Mouse (Mus musculus): ENCODE measurements around the gene Prr13. TPM values are rescaled to one million over a fixed set of nuclear protein-coding genes. Genes with fewer than 3 reads are reported as not detected.

Prr13 gene
- 120 and 139 TPM in 2 replicates for polyA plus RNA-seq (2015; fragmentation: Nextera tagmentation; extraction: Ambion mirVana)

DNA sequence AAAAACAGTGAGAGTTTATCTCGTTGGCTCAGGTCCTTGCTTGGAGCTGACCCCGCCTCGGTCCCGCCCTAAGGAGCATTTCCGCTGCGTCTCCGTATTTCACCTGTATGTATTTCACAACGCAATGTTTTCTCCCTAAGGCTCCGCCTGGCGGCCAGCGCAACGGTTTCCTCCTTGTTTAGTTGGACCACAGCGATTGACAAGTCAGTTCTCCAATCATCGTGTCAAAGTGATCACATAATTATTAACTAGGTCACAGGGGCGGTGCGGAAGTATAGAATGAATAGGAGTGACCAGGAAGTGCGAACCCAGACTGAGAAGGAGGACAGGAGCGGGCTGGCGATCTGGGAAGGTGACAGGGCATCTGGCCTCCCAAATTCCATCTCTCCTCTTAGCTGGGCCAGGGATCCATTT lies at the start of gene Prr13:
Prr13 (plus strand) TSS at position 125 of the 414 bp plus-strand sequence.
- peak within 1 kb of the TSS; percentile 70 for H3K4me2 ChIP-seq (ENCODE audit: low read depth, low read length)
- no peaks in the 10 kb centered on the region for H3K27me3 ChIP-seq (ENCODE audit: control insufficient read depth, insufficient read depth, low read depth, low read length)
- H3K4me1 ChIP-seq (ENCODE audit: control insufficient read depth, low read depth, low read length) = peaks cover 40% of the 10 kb centered on the region
- peaks cover 8% of the 10 kb centered on the region; the same call in 1 of the 2 replicates for H3K36me3 ChIP-seq (ENCODE audit: control insufficient read depth, insufficient read depth)
- H3K9ac ChIP-seq (ENCODE audit: low read depth, low read length) = peak within 1 kb of the TSS; percentile 61
- WGBS (ENCODE audit: insufficient replicate concordance) = under 1% methylated on average over 19 of the region's 19 CpGs
- H3K9me3 ChIP-seq (replicated peaks; ENCODE audit: control insufficient read depth, low read length) = no peaks in the 10 kb centered on the region
- peak within 1 kb of the TSS; percentile 91 for H3K27ac ChIP-seq (ENCODE audit: low read length)
- ATAC-seq (ENCODE audit: low read depth) = peak; percentile 80
- H3K4me3 ChIP-seq (ENCODE audit: low read depth, low read length) = peak within 1 kb of the TSS; percentile 61

DNA sequence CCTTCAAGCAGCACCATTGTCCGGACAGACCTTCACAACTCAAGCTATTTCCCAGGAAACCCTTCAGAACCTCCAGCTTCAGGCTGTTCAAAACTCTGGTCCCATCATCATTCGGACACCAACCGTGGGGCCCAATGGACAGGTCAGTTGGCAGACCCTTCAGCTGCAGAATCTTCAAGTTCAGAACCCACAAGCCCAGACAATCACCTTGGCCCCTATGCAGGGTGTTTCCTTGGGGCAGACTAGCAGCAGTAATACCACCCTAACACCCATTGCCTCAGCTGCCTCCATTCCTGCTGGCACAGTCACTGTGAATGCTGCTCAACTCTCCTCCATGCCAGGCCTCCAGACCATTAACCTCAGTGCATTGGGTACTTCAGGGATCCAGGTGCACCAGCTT lies 49.5 kb upstream of the Prr13 start:
- Histone ChIP-seq H3K27me3 (ENCODE audit: control insufficient read depth, insufficient read depth, low read depth, low read length) (no peaks in the 10 kb centered on the region), H3K36me3 (ENCODE audit: control insufficient read depth, insufficient read depth) (peaks cover 52% of the 10 kb centered on the region), H3K9me3 (replicated peaks; ENCODE audit: control insufficient read depth, low read length) (no peaks in the 10 kb centered on the region), H3K4me2 (ENCODE audit: low read depth, low read length) (peak overlapping the region; percentile 44), H3K4me1 (ENCODE audit: control insufficient read depth, low read depth, low read length) (peaks cover 32% of the 10 kb centered on the region), H3K4me3 (ENCODE audit: low read depth, low read length) (peak overlapping the region; percentile 8), H3K9ac (ENCODE audit: low read depth, low read length) (peak overlapping the region; percentile 37), H3K27ac (ENCODE audit: low read length) (no peak overlapping the region; the same call in 1 of the 2 replicates)
- no peak for ATAC-seq (ENCODE audit: low read depth)
- whole genome bisulfite sequencing (ENCODE audit: insufficient replicate concordance) = 89% methylated on average over 3 of the region's 3 CpGs

DNA sequence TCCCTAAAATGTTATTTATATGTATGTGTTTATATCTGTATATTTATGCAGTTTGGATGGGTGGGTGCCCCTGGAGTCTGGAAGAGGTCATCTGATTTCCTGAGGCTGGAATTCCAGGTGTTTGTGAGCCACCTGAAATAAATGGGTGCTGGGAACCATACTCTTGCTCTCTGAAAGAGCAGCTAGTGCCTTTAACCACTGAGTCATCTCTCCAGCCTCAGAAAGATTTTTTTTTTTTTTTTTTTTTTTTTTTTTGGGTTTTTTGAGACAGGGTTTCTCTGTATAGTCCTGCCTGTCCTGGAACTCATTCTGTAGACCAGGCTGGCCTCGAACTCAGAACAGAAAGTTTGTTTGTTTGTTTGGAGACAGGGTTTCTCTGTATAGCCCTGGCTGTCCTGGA lies 47.8 kb upstream of the Prr13 start:
- ATAC-seq (ENCODE audit: low read depth) = no peak

DNA sequence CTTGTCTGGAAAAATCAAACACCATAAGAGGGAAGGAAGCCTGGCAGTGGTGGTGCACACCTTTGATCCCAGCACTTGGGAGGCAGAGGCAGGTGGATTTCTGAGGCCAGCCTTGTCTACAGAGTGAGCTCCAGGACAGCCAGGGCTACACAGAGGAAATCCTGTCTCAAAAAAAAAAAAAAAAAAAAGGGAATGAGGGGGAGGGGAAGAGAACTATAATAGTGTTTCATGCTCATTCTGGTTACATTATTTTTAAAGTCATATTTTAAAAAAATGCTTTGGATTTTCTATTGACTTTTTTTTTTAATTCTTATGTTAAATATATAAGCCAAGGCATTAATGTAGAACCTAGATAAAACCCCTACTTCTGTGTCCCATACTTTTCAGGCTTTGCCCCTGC lies 45.1 kb upstream of the Prr13 start:
- no peak overlapping the region for H3K4me2 ChIP-seq (ENCODE audit: low read depth, low read length)
- H3K4me3 ChIP-seq (ENCODE audit: low read depth, low read length) = no peak overlapping the region
- H3K9ac ChIP-seq (ENCODE audit: low read depth, low read length) = no peak overlapping the region
- no peaks in the 10 kb centered on the region for H3K9me3 ChIP-seq (replicated peaks; ENCODE audit: control insufficient read depth, low read length)
- peaks cover 40% of the 10 kb centered on the region for H3K36me3 ChIP-seq (ENCODE audit: control insufficient read depth, insufficient read depth)
- H3K27me3 ChIP-seq (ENCODE audit: control insufficient read depth, insufficient read depth, low read depth, low read length) = no peaks in the 10 kb centered on the region
- peaks cover 17% of the 10 kb centered on the region for H3K4me1 ChIP-seq (ENCODE audit: control insufficient read depth, low read depth, low read length)
- no peak overlapping the region for H3K27ac ChIP-seq (ENCODE audit: low read length)
- ATAC-seq (ENCODE audit: low read depth) = no peak

More for the DNA sequence above, 47.8 kb upstream of the Prr13 start:
- H3K27ac ChIP-seq (ENCODE audit: low read length) = no peak overlapping the region
- peaks cover 52% of the 10 kb centered on the region for H3K36me3 ChIP-seq (ENCODE audit: control insufficient read depth, insufficient read depth)
- peak overlapping the region; percentile 44 for H3K4me2 ChIP-seq (ENCODE audit: low read depth, low read length)
- H3K4me1 ChIP-seq (ENCODE audit: control insufficient read depth, low read depth, low read length) = peaks cover 30% of the 10 kb centered on the region
- no peaks in the 10 kb centered on the region for H3K9me3 ChIP-seq (replicated peaks; ENCODE audit: control insufficient read depth, low read length)
- peak overlapping the region; percentile 28; the same call in 1 of the 2 replicates for H3K4me3 ChIP-seq (ENCODE audit: low read depth, low read length)
- no peak overlapping the region for H3K9ac ChIP-seq (ENCODE audit: low read depth, low read length)
- no peaks in the 10 kb centered on the region for H3K27me3 ChIP-seq (ENCODE audit: control insufficient read depth, insufficient read depth, low read depth, low read length)
- WGBS (ENCODE audit: insufficient replicate concordance) = 69% methylated on average over 1 of the region's 1 CpGs

DNA sequence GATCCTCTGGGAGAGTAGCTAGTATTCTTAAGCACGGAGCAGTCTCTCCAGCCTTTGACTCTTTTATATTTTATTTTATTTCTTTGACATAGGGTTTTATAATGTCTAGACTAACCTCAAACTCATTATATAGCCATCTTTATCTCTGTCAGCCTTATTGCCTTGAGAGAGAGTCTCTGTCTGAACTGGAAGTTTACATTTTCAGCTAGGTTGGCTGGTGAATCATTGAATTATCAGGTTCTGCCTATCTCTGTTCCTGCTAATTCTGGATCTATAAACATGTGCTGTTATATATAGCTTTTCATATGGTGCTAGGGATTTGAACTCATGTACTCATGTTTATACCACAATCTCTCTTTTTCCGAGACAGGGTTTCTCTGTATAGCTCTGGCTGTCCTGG lies 41.3 kb upstream of the Prr13 start:
- no peak overlapping the region for H3K9ac ChIP-seq (ENCODE audit: low read depth, low read length)
- no peak overlapping the region for H3K27ac ChIP-seq (ENCODE audit: low read length)
- no peaks in the 10 kb centered on the region for H3K9me3 ChIP-seq (replicated peaks; ENCODE audit: control insufficient read depth, low read length)
- WGBS (ENCODE audit: insufficient replicate concordance) = 89% methylated on average over 2 of the region's 2 CpGs
- H3K4me3 ChIP-seq (ENCODE audit: low read depth, low read length) = no peak overlapping the region
- no peak for ATAC-seq (ENCODE audit: low read depth)
- peaks cover 13% of the 10 kb centered on the region for H3K36me3 ChIP-seq (ENCODE audit: control insufficient read depth, insufficient read depth)
- H3K4me2 ChIP-seq (ENCODE audit: low read depth, low read length) = no peak overlapping the region
- no peaks in the 10 kb centered on the region for H3K4me1 ChIP-seq (ENCODE audit: control insufficient read depth, low read depth, low read length)
- no peaks in the 10 kb centered on the region for H3K27me3 ChIP-seq (ENCODE audit: control insufficient read depth, insufficient read depth, low read depth, low read length)

DNA sequence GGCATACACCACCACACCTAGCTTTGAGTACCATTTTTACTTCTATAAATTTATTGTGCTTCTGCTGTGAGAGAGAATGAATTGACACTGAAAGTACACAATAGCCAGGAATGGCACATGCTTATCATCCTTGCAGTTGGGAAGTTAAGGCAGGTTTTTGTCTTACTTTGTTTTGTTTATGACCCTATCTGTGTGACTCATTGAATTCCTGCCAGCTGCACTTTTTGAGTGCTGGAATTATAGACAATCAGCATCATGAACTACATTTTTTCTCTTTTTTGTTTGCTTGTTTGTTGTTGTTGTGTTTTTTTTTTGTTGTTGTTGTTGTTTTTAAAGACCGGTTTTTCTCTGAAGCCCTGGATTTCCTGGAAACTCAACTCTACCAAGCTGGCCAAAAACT lies 37.8 kb upstream of the Prr13 start:
- no peak overlapping the region for H3K9ac ChIP-seq (ENCODE audit: low read depth, low read length)
- no peak for ATAC-seq (ENCODE audit: low read depth)

DNA sequence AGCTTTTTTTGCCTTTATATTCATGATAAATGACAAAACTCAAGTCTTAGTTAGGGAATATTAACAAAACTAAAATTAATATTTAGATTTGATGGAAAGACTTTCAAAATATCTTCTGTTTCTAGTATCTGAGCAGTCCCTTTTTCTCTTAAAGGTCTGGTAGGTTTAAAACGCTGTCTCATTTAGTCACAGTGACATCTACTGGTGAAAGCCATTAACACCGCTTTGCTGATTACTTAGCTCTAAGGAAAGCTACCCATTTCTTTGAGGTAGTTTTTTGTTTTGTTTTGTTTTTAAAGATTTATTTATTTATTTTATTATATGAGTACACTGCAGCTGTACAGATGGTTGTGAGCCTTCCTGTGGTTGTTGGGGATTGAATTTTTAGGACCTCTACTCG lies 37.4 kb upstream of the Prr13 start:
- H3K27me3 ChIP-seq (ENCODE audit: control insufficient read depth, insufficient read depth, low read depth, low read length) = no peaks in the 10 kb centered on the region

More for the DNA sequence above, 37.8 kb upstream of the Prr13 start:
- Histone ChIP-seq H3K27me3 (ENCODE audit: control insufficient read depth, insufficient read depth, low read depth, low read length) (no peaks in the 10 kb centered on the region), H3K4me1 (ENCODE audit: control insufficient read depth, low read depth, low read length) (no peaks in the 10 kb centered on the region), H3K27ac (ENCODE audit: low read length) (no peak overlapping the region), H3K4me2 (ENCODE audit: low read depth, low read length) (no peak overlapping the region), H3K9me3 (replicated peaks; ENCODE audit: control insufficient read depth, low read length) (no peaks in the 10 kb centered on the region), H3K4me3 (ENCODE audit: low read depth, low read length) (no peak overlapping the region), H3K36me3 (ENCODE audit: control insufficient read depth, insufficient read depth) (peaks cover 14% of the 10 kb centered on the region)
- 34% methylated on average over 1 of the region's 1 CpGs for WGBS (ENCODE audit: insufficient replicate concordance)

DNA sequence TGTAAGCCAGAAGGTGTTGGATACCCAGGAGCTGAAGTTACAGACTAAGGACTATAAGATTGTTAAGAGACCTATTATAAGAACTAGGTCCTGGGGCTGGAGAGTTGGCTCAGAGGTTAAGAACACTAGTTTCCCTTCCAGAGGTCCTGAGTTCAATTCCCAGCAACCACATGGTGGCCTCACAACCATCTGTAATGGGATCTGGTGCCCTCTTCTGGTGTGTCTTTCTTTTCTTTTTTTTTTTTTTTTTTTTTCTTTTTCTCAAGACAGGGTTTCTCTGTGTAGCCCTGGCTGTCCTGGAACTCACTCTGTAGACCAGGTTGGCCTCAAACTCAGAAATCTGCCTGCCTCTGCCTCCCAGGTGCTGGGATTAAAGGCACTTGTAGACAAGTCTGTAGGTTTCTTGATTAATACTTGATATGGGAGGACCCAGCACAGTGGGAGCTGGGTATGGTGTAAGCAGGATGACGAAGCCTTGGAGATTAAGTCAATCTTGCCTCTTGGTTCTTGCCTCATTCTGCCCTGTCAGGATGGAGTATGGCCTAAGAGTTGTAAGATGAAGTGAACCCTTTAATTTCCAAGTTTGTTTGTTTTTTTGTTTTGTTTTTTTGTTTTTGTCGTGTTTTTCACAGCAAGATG lies 35.1 kb upstream of the Prr13 start:
- 76% methylated on average over 2 of the region's 2 CpGs for WGBS (ENCODE audit: insufficient replicate concordance)
- no peaks in the 10 kb centered on the region for H3K27me3 ChIP-seq (ENCODE audit: control insufficient read depth, insufficient read depth, low read depth, low read length)
- H3K9me3 ChIP-seq (replicated peaks; ENCODE audit: control insufficient read depth, low read length) = no peaks in the 10 kb centered on the region
- H3K9ac ChIP-seq (ENCODE audit: low read depth, low read length) = no peak overlapping the region
- no peak overlapping the region for H3K4me2 ChIP-seq (ENCODE audit: low read depth, low read length)
- no peak for ATAC-seq (ENCODE audit: low read depth)
- H3K4me1 ChIP-seq (ENCODE audit: control insufficient read depth, low read depth, low read length) = no peaks in the 10 kb centered on the region
- peaks cover 27% of the 10 kb centered on the region for H3K36me3 ChIP-seq (ENCODE audit: control insufficient read depth, insufficient read depth)
- H3K4me3 ChIP-seq (ENCODE audit: low read depth, low read length) = no peak overlapping the region
- H3K27ac ChIP-seq (ENCODE audit: low read length) = no peak overlapping the region

More for the DNA sequence above, 37.4 kb upstream of the Prr13 start:
- no peak for ATAC-seq (ENCODE audit: low read depth)
- no peak overlapping the region for H3K9ac ChIP-seq (ENCODE audit: low read depth, low read length)
- H3K9me3 ChIP-seq (replicated peaks; ENCODE audit: control insufficient read depth, low read length) = no peaks in the 10 kb centered on the region
- no peaks in the 10 kb centered on the region for H3K4me1 ChIP-seq (ENCODE audit: control insufficient read depth, low read depth, low read length)
- 55% methylated on average over 3 of the region's 3 CpGs for WGBS (ENCODE audit: insufficient replicate concordance)
- H3K4me3 ChIP-seq (ENCODE audit: low read depth, low read length) = no peak overlapping the region
- no peak overlapping the region for H3K27ac ChIP-seq (ENCODE audit: low read length)
- H3K4me2 ChIP-seq (ENCODE audit: low read depth, low read length) = no peak overlapping the region
- peaks cover 18% of the 10 kb centered on the region for H3K36me3 ChIP-seq (ENCODE audit: control insufficient read depth, insufficient read depth)

DNA sequence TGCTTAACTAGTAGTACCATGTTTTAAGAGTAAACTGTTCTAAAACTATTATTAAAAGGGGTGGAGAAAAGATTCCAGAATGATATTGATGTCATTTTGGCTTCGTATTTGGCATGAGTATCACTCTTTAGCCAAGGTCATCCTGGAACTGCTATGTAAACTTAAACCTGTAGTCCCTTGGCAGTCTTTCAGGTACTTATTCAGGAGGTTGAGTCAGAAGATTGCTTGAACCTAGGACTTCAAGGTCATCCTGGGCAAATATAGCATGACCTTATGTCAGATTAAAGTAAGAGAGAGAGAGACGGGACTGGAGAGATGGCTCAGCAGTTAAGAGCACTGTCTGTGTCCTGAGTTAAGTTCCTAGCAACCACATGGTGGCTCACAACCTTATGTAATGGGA lies 34.2 kb upstream of the Prr13 start:
- ATAC-seq (ENCODE audit: low read depth) = no peak
- H3K36me3 ChIP-seq (ENCODE audit: control insufficient read depth, insufficient read depth) = peaks cover 27% of the 10 kb centered on the region
- no peak overlapping the region for H3K4me2 ChIP-seq (ENCODE audit: low read depth, low read length)

More for the DNA sequence above, 34.2 kb upstream of the Prr13 start:
- H3K9ac ChIP-seq (ENCODE audit: low read depth, low read length) = no peak overlapping the region
- H3K4me3 ChIP-seq (ENCODE audit: low read depth, low read length) = no peak overlapping the region
- no peaks in the 10 kb centered on the region for H3K9me3 ChIP-seq (replicated peaks; ENCODE audit: control insufficient read depth, low read length)
- H3K27ac ChIP-seq (ENCODE audit: low read length) = no peak overlapping the region
- 69% methylated on average over 2 of the region's 2 CpGs for WGBS (ENCODE audit: insufficient replicate concordance)
- H3K27me3 ChIP-seq (ENCODE audit: control insufficient read depth, insufficient read depth, low read depth, low read length) = no peaks in the 10 kb centered on the region
- no peaks in the 10 kb centered on the region for H3K4me1 ChIP-seq (ENCODE audit: control insufficient read depth, low read depth, low read length)

All from liver, embryonic 16.5 days (tissue).